Mouse (Mus musculus) testis, postnatal 10 days (tissue): Measurements from ENCODE around the gene Fezf2.

Experiments
- DNase-seq: peaks from one replicate; pipeline ENCODE4 v3.0.0; 2021; ENCODE audit warnings: low spot score

The Fezf2 gene

GRCm38 (mm10) chr14:12348089-12348488 lies at the start of gene Fezf2:
Gene Fezf2, minus strand, starts transcription at chr14:12348189.
- DNase-seq = no peak

- DNase-seq = no peak
Measured at GRCm38 (mm10) chr14:12397561-12397960, 49.6 kb upstream of the Fezf2 start.

DNA sequence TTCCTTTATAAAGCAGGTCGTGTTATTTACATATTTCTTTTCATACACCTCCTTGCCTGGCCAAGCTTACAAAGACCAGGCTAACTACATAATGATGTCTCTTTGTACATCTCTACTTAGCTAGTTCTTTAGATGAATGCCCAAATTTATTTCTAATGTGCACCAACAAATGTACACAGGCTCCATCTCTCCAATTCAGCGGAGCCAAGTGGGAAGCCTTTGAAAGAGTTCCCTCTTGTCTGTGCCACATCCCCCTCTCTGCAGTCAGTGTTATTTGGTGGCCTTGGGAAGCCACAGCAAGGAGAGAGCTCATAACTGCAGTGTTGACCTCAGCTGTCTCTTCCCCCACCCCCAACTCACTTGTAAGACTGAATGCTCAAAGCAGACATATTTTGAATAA lies 46.3 kb upstream of the Fezf2 start:
- DNase-seq = no peak

DNA sequence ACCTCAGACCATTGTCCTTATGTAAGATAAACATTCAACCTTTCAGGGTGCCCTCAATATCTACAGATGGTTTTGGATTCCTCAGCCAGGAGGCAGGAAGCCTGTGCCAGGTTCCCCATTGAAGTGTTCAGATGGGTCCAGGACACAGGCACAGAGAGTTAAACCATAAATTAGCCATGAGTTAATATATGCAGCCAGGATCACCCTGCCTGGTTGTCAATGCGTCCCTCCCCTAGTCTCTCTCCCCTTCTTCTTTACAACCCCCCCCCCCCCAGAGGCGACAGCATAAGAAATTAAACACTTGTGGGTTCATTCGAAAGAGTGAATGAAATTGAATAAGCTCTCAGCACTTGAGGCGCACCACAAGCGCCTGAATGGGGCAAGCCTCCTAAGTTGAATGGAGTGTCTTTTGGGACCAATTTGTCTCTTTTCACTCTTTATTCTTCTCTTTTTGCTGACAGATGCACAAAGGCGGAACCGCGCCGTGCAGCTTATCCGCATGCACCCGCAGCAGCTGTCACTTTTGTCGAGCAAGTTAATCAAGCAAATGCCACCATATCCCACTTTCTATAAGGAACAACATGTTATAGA lies 45.4 kb upstream of the Fezf2 start:
- no peak for DNase-seq

GRCm38 (mm10) chr14:12391167-12391566 lies 43.2 kb upstream of the Fezf2 start:
- no peak for DNase-seq

GRCm38 (mm10) chr14:12388806-12389436 lies 40.9 kb upstream of the Fezf2 start:
- DNase-seq = no peak

GRCm38 (mm10) chr14:12388192-12388795 lies 40.3 kb upstream of the Fezf2 start:
- no peak for DNase-seq

DNA sequence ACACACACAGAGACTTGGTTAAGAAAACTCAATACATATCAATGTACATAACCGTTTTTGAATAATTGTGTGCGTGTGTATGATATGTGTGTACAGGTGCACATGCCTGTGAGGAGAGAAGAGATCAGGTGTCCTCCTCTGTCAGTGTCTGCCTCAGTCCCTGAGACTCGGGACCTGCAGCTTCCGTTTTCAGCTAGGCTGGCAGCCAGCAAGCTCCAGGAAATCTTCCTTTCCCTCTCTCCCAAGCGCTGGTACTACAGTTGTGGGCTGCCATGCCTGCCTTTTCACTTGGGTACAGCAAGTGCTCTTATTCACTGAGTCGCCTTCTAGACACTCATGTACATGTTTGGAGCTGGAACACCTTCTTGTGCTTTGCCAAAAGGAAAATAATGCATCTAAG lies 39.2 kb upstream of the Fezf2 start:
- DNase-seq = no peak

DNA sequence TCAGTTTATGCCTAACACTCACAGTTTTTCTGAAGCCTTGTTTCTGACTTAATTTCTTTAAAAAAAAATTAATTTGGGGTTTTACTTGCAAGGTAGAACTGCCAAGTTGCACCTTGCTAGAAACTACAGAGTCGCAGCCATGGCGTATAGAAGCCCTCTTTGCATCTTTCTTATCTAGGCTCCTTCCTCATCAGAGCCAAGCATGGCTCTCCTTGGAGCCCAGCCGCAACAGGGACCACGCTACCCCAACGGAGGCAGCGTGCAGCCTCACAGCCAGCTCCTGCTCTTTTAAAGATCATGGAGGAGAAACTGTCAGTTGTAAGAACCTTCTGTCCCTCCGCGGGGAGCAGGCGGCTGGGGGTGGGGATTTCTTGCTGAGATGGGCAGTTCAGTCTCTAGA lies 29.9 kb upstream of the Fezf2 start:
- no peak for DNase-seq

DNA sequence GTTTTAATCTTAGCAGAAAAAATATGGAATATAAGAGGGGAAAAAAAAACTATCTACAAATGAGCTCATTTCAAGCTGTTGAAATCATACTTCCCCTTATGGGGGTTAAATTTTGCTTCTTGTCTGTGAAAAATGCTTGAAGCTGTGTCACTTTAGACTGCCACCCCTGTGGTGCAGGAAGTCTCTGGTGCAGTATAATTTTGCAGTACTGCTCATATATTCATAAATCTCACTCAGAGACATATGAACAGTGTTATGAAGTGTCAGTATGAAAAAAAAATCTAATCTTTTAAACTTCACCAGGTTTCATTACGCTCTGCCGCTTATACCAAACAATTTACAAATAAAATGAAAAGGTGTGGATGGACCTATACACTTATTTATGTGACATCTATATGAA lies 29.3 kb upstream of the Fezf2 start:
- no peak for DNase-seq

DNA sequence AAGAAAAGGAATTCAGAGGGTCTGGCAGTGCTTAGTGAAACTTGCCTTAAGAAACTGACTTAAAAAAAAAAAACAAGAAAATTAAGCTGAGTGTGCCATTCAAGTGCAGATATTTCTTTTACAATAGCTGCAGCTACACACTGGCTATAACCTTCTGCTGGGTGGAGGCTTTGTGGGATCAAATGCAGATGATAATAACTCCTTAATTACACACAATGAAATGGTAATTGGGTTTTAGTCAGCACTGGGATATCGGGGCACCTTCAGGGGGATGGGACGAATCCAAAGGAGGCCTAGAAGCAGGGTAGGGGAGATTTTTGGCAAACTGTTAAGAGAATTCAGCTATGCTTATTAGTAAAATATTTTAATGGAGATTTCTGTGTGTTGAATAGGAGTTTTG lies 27.5 kb upstream of the Fezf2 start:
- DNase-seq = no peak

DNA sequence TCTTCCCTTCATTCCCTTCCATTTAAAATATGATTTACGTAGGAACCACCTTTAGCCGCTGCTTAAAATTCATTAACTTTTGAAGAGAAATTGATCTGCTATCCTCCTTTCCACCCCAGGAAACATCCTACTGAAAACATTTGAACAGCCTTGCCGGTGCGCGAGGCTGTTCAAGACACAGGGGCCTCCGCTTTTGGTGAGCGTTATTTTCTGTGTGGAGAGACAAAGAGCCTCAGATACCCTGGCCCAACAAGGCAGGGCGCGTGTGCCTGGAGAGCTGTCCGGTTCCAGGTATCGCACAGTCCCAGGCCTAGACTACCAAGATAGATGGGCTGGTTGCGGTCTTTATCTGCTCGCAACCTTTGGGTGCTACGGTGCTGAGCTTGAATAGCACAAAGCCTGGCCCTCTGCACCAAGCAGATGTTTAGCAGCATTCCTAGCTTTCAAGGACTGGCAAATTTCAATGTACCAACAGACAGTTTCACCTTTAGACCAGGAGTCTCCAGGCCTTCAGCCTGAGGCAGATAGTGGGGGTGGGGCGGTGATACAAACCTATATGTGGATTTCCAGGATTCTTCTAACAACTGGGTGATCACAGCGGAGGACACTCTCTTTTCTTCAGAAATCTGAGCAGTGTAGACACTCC lies 2.4 kb upstream of the Fezf2 start:
- DNase-seq = no peak

GRCm38 (mm10) chr14:12349334-12350090 lies 1.5 kb upstream of the Fezf2 start:
- no peak for DNase-seq

- DNase-seq = no peak
Measured at GRCm38 (mm10) chr14:12346865-12347600, 956 bp downstream of the Fezf2 start.

DNA sequence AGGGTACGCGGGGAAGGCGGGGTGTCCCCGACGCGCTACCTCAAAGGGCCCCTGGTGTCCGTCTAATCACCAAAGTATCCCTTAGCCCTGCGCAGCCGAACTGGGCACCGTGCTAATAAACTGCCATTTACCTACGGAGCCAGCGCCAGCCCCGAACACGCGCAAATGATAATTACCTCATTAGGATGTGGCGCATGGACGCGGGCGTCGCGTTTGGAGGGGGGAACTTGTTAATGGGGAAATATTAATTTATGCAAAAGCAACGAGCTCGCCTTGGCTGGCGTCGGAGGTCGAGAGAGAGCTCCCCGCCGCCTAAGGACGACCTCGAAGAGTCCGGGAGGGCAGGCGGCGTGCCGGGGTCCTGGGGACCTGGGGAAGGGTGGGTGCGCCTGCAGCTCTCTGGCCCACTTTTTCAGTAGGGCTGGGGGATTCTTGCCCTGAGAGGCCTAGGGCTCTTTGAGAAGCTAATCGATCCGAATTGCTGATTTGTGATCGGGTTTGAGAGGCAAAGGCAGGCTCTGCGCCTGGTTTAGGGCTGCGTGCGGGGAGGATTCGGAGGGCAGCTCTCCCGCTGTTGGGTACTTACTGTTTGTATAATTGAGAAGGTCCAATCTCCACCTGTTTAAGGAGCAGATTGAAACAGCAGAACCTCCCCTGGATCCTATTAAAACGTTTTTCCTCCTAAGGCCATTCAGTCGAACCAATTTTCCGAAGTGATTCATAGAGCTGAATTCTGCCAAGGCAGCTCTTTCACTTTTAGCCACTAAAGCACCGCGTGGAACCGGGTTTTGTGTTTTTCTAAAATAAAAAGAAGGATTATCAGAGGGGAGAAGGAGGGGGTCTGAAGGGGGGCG lies 1.8 kb downstream of the Fezf2 start:
- DNase-seq = no peak

GRCm38 (mm10) chr14:12345241-12345921 lies 2.6 kb downstream of the Fezf2 start:
- no peak for DNase-seq

GRCm38 (mm10) chr14:12344746-12345240 lies 3.2 kb downstream of the Fezf2 start:
- no peak for DNase-seq

DNA sequence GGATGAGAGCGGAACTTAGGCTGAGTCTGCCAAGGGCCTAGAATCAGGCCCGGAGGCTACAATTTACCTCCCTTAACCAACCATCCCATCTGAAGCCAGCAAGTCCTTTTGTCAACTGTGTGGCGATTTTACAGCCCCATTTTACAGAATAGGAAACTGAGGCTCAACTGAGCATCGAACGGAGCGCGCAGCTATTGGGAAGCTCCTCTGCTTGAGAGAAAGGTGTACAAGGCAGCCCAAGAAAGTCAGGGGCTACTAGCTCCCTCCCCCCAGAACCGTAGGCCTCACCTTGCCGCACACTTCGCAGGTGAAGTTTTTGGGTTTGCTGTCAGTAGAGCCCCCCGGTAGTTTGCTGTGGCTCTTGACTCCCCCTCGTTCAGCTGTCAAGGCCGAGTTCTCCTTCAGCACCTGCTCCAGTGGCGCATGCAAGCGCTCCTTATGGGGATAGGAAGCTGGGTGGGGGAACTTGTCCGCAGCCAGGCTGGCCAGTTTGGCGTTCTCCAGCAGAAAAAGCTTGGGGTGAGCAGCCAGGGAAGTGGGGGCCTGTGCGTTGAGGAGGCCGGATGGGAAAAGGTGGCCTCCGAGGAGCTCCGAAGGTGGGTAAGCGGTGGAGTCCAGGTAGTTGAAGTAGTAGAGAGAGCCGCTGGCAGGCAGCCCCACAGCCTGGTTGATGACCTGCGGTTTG lies 3.8 kb downstream of the Fezf2 start:
- DNase-seq = no peak

DNA sequence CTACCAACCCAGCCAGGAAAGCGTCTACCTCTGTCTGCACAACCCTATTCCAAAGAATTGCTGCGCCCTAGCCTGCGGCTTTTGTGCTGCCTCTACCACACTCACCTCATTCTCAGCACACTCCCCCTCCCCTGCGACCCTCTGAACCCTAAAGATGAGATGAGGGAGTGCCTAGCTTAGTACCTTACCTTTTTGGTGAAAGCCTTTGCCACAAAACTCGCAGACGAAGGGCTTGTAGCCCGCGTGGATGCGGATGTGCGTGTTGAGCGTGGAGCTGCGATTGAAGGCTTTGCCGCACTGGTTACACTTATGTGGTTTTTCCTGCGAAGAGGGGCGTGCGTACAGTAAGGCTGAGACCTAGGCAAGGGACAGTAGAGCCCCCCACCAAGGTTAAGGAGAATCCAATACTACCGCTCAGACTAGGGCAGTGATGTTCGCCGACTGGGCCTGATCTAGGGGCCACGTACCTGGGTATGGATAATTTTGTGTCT lies 4.5 kb downstream of the Fezf2 start:
- no peak for DNase-seq
